Mouse (Mus musculus): Measurements from ENCODE around the gene Trim24.

Gene Trim24

DNA sequence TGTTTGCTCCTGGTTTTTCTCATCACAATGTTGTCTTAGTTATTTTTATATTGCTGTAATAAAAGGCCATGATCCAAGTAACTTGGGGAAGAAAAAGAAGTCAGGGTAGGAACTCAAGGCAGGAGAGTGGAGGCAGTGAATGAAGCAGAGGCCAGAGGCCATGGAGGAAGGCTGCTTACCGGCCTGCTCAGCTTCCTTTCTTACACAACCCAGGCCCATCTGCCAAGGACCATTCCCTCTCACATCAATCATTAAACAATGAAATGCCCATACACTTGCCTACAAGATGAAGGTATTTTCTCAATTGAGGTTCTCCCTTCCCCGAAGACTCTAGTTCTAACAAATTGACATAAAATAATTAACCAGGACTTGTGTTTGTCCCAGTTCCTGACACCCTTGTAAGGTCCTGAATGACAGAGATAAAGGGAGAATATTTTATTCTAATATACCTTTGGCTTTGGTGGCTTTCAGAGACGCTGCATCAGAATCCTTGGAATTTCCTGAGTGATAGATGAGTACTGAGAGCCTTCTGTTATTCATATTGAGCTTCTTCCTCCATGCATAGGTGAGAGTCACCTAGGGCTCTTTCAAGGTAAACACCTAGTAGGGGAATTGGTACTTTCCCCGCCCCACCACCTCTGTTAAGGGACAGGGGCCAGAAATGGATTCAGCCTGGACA lies 13.3 kb upstream of the Trim24 start:
- in situ Hi-C loops (cut with MboI; ENCODE audit: low pct_unique_long_range_greater_than_20kb in 1 of 2, low sequenced_read_pairs in 2 of 2, unreplicated experiment in 1 of 2) = no loop called here

DNA sequence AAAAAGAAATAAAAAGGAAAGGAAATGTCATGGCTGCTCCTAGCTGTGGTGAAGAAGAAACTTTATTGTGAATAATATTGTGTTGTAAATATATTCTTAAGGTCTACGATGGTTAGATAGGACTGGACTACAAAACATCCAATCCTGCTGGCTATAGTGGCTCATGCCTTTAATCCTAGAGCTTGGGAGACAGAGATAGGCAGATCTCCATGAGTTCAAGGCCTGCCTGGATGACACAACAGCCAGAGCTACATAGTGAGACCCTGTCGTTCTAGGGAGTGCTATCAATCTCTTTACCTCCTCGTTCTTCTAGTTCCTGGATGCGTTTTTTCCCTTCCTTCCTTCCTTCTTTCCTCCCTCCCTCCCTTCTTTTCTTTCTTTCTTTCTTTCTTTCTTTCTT lies 12.5 kb upstream of the Trim24 start:
- in situ Hi-C loops (cut with MboI; ENCODE audit: low pct_unique_long_range_greater_than_20kb in 1 of 2, low sequenced_read_pairs in 2 of 2, unreplicated experiment in 1 of 2) = no loop called here

DNA sequence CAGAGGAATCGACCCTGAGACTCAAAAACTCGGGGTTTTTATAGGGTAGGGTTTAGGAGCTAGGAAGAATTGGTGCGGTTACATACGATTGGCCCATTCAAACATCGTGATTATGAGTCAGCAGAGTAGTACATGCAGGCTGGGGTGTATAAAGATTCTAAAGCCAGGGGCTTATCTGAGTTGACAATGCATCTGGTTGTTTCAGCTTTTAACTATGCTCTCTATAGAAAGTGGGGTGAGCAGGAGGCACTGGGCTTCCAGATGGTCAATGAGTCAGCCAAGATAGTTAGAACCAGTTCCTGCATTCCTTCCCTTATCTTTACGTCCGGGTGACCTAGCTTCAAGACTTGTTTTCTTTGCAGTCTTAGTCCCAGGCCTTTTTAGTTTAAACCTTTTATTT lies 7.7 kb upstream of the Trim24 start:
- in situ Hi-C loops (cut with MboI; ENCODE audit: low pct_unique_long_range_greater_than_20kb in 1 of 2, low sequenced_read_pairs in 2 of 2, unreplicated experiment in 1 of 2) = no loop called here

DNA sequence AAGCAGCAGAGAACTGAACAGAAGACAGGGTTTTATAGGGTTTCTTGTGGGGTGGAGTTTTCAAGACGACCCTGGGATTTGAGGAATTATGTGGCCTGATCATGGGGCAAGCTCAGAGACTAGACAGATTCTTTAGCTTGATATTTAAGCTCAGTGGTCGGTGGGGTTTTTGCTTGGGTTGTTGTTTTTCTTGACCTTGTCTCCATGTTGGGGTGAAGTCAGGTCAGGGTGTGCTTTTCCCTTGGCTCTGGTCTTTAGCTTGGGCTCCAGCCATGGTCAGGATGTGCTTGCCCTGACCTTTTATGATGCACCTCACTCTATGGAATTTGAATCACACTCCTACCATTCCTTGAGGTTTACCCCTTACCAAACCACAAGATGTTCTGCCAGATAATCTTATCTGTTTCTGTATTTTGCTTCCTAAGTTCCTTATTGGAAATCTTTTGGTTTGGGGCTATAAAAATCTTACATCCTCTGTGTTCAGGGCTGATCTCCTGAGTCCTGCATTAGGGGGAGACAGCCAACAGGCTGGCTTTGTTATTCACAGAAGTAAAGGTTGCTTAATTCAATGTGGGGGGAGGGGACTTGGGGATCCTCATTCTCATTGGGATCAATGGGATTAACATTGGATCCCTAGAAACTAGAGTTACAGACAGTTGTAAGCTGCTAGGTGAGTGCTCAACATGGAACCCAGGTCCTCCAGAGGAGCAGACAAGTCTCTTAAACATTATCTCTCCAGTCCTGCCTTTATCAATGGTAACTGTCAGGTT lies 6.5 kb upstream of the Trim24 start:
- in situ Hi-C loops (cut with MboI; ENCODE audit: low pct_unique_long_range_greater_than_20kb in 1 of 2, low sequenced_read_pairs in 2 of 2, unreplicated experiment in 1 of 2) = no loop called here

DNA sequence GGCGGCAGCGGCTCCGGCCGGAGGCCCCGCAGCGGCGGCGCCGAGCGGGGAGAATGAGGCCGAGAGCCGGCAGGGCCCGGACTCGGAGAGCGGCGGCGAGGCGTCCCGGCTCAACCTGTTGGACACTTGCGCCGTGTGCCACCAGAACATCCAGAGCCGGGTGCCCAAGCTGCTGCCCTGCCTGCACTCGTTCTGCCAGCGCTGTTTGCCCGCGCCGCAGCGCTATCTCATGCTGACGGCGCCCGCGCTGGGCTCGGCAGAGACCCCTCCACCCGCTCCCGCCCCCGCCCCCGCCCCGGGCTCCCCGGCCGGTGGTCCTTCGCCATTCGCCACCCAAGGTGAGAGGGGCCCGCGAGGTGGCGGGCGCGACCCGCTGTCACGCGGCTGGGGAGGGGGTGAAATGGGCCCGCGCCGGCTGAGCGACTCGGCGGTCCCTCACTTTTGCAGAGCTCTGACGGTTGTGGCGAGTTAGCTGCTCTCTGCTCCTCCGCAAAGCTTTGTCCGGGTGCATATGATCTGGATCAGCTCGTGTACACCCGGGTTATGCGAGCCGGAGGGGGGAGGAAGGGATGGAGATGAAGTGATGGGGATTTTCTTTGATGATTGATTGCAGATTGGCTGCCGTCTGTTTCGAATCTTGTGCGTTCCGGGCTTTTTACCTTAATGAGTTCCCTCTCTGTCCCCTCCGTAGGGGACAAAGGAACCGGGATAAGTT lies 683 bp downstream of the Trim24 start:
- in situ Hi-C loops (cut with MboI; ENCODE audit: low pct_unique_long_range_greater_than_20kb in 1 of 2, low sequenced_read_pairs in 2 of 2, unreplicated experiment in 1 of 2) = no loop called here

DNA sequence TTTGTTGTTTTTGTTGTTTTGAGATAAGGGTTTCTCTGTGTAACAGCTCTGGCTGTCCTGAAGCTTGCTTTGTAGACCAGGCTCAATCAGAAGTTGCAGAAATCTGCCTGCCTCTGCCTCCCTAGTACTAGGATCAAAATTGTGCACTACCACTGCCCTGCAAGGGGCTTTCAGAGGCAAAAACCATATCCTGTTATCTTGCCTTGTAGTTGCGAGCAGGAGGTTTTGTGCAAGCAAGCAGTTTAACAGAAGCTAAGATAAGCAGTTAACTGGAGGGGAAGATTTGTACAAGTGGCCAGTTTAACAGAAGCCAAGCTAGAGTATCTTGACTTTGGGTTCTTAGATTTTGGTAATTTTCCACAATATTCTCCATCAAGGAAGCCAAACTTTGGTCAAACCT lies 2.2 kb downstream of the Trim24 start:
- in situ Hi-C loops (cut with MboI; ENCODE audit: low pct_unique_long_range_greater_than_20kb in 1 of 2, low sequenced_read_pairs in 2 of 2, unreplicated experiment in 1 of 2) = no loop called here

DNA sequence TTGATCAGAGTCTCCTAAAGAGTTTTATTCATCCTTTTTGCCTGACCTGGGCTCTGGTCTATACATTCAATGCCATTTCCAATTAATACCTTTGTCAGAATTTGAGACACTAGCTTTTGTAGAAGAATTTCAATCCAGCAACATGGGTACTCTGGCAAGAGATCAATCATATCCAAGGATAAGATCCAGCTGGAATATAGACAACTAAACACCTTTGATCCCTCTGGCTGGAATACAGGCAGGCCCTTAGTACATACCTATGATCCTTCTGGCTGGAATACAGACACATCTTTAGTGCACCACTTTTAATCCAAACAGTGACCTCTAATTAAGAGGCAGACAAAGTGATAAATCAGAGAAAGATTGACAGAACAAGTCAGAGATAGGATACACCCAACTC lies 3.1 kb downstream of the Trim24 start:
- in situ Hi-C loops (cut with MboI; ENCODE audit: low pct_unique_long_range_greater_than_20kb in 1 of 2, low sequenced_read_pairs in 2 of 2, unreplicated experiment in 1 of 2) = no loop called here

DNA sequence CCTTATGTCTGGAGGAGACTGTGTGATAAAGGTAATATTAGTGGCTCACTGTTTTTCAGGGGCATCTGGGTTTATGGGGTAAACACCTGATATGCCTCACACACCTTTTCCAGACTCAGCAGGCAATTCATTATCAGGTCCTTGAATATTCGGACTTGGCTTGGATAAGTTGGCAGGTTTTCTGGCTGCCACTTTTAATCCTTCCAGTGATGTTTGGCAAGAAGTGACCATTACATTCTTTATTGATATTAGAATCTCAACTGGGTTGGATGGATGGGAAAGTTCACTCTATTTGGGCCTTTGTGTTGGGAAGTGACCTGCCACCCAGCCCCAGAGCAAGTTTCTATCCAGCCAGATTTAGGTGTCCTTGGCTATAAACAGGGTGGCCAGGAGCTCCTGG lies 7.6 kb downstream of the Trim24 start:
- in situ Hi-C loops (cut with MboI; ENCODE audit: low pct_unique_long_range_greater_than_20kb in 1 of 2, low sequenced_read_pairs in 2 of 2, unreplicated experiment in 1 of 2) = loop anchor here in 1 of 2 experiments (25.0 kb wide), 1 partner anchor 409 kb away; the partner anchor contains the start of gene Zc3hav1l

DNA sequence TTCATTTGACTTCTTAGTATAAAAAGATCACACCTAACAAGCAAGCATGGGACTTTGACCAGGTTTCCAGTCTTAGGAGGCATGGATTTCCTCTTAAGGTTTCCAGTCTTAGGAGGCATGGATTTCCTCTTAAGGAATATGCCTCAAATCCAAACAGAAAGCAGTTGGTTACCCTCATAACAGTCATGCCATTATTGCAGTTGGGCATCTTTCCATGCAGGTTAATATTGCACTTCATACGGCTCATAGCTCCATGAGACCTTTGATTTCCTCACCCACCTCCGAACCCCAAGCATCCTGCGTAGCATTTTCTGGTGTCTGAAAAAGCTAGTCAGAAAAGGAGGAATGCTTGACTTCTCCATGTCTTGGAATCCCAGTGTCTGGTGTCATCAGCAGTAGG lies 10.0 kb downstream of the Trim24 start:
- in situ Hi-C loops (cut with MboI; ENCODE audit: low pct_unique_long_range_greater_than_20kb in 1 of 2, low sequenced_read_pairs in 2 of 2, unreplicated experiment in 1 of 2) = loop anchor here in 1 of 2 experiments (25.0 kb wide), 1 partner anchor 407 kb away; the partner anchor contains the start of gene Zc3hav1l

DNA sequence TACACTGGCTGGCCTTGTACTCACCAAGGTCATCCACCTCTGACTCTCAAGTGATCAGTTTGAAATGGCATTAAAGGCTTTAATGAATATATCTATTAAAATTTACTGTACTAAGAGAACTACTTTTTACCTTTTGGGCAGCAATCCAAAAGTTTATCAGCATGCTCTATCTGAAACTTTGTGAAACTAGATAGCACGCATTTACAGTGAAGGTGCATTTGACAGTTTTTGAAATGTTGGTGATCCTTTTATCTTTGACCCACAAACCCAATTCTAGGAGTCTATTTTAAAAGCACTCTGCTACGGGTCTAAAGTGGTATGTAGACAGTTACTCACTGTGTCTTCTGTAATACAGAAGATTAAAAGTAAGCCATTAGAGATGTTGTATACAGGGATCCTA lies 23.0 kb downstream of the Trim24 start:
- in situ Hi-C loops (cut with MboI; ENCODE audit: low pct_unique_long_range_greater_than_20kb in 1 of 2, low sequenced_read_pairs in 2 of 2, unreplicated experiment in 1 of 2) = loop anchor here in 1 of 2 experiments (25.0 kb wide), 1 partner anchor 394 kb away; the partner anchor contains the start of gene Zc3hav1l

DNA sequence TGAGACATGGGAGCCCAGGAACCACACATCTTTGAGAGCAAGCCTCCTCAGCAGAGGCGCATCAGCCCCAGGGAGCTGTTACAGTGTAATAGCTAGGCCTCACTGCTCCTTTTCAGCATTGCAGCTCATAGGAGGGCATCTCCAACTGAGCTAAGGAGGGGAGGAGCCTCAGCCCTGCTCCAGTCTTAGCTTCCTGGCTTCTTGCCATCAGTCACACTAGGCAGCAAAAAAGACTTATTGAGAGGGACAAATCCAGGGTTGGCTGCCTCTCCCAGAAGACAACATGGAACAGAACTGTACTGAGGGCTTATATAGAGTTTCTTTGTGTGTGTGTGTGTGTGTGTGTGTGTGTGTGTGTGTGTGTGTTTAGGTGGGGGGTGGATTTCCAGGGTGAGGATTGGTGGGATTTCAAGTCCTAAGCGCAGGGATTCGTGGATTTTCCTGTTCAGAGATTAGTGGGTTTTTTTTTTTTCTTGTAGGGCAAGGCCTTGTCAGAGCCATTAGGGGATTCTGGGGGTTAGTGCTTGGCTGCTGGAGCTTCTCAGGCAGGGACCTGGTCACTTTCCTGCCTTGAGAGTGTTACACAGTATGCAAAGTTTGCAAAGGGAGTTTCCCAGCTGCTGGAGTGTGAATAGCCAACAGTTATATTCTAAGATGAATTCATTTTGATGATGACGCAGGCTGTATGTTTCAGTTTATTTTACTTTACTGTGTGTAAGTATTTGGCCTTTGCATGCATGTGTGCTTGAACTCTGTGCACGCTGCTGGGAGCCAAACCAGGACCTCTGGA lies 25.2 kb downstream of the Trim24 start:
- in situ Hi-C loops (cut with MboI; ENCODE audit: low pct_unique_long_range_greater_than_20kb in 1 of 2, low sequenced_read_pairs in 2 of 2, unreplicated experiment in 1 of 2) = loop anchor here in 1 of 2 experiments (25.0 kb wide), 1 partner anchor 391 kb away; the partner anchor contains the start of gene Zc3hav1l

DNA sequence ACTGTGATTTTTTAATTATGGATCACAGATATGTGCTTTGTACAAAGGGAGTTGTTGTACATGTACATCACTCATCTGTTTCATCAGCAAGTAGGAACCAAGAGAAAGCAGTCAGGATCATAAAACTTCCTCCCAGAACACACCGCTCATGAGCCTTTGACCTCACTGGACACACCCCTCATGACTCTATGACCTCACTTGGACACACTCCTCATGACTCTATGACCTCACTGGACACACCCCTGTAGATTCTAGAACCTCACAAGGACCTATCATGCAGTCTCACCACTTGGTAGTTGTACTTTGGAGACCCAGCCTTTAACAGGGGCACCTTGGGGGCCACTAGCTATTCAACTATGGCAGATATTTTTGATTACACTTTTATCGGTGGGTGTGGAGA lies 29.6 kb downstream of the Trim24 start:
- in situ Hi-C loops (cut with MboI; ENCODE audit: low pct_unique_long_range_greater_than_20kb in 1 of 2, low sequenced_read_pairs in 2 of 2, unreplicated experiment in 1 of 2) = no loop called here

DNA sequence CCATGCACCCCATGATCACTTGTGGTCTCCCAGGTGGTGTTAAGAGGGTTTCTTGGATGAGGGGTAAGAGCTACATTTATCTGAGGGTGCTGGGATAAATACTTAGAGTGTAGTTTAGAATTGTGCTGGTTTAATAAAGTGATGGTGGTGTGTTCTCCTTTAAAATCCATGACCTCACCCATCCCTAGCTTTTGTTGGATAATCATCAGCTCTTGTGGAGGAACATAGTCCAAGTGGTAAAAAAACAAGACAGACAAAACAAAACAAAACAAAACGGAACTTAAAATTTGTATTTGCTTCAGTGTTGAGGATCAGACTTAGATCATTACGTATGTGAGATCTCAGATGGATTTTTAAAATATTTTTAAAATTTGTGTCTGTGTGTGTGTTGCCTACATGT lies 31.2 kb downstream of the Trim24 start:
- in situ Hi-C loops (cut with MboI; ENCODE audit: low pct_unique_long_range_greater_than_20kb in 1 of 2, low sequenced_read_pairs in 2 of 2, unreplicated experiment in 1 of 2) = no loop called here

DNA sequence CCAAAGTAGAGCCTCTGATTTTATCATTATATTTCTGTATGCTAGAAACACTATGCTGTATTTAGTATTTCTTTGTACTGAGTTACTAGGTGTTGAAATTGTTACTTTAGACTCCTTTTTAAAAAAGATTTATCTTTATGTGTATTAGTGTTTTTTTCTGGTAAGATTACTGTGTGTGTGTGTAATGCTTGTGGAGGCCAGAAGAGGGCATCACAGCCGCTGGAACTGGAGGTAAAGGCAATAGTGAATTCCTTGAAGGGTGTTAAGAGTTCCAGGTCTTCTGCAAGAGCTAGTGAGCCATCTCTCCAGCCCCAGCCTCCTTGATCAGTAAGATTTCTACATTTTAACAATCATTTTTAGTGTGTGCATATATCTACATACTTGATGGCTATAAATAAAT lies 33.2 kb downstream of the Trim24 start:
- in situ Hi-C loops (cut with MboI; ENCODE audit: low pct_unique_long_range_greater_than_20kb in 1 of 2, low sequenced_read_pairs in 2 of 2, unreplicated experiment in 1 of 2) = no loop called here

DNA sequence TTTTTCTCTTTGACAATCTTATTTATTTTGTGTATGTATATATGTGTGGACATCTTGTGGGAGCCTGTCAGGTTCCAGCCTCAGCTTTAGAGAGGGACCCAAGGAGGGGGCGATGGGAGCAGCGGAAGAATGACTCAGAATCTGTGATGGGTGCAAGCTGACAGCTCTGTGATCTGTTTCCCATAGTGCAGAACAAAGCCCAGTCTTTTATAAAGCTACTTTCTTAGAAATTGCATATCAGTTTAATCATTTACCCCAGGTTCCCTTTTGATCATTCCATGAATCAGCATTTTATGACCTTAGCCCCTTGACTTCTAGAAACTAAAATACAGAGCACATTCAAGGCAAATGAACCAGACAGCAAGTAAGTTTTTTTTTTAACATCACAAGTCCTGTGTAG lies 42.9 kb downstream of the Trim24 start:
- in situ Hi-C loops (cut with MboI; ENCODE audit: low pct_unique_long_range_greater_than_20kb in 1 of 2, low sequenced_read_pairs in 2 of 2, unreplicated experiment in 1 of 2) = no loop called here

DNA sequence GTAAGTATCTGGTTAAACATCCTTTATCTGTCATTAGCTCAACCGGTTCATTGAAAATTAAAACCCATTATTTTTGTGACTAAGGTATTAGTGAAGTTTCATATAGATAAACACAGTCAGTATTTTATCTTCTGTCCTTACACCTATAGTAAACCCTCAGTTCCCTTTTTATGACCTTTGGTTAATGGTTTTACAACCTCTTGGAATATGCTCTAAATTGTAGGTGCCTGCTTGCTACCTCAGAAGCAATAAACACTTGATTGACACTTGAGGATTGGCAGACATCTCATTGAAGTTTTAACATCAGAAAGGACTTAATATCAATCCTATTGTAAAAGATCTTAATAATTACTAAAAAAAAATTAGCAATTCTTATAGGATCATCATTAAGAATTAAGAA lies 54.5 kb downstream of the Trim24 start:
- in situ Hi-C loops (cut with MboI; ENCODE audit: low pct_unique_long_range_greater_than_20kb in 1 of 2, low sequenced_read_pairs in 2 of 2, unreplicated experiment in 1 of 2) = no loop called here

DNA sequence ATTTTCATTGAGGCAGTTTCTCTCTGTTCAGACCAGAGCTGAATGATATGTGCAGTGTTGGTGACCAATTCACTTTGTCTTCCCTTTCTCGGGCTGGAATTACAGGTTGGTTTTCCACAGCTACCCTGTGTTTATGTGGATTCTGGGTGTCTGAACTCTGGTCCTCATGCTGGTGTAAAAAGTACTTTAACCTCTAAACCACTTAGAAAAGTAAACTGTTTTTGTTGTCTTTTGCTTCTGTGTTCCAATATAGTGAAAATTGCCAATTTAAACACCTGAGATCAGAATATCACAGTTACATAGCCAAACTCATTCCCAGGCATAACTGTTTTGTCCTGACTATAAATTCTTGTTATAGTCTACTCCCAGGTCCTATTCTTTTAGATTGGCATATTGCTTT lies 56.1 kb downstream of the Trim24 start:
- in situ Hi-C loops (cut with MboI; ENCODE audit: low pct_unique_long_range_greater_than_20kb in 1 of 2, low sequenced_read_pairs in 2 of 2, unreplicated experiment in 1 of 2) = no loop called here

DNA sequence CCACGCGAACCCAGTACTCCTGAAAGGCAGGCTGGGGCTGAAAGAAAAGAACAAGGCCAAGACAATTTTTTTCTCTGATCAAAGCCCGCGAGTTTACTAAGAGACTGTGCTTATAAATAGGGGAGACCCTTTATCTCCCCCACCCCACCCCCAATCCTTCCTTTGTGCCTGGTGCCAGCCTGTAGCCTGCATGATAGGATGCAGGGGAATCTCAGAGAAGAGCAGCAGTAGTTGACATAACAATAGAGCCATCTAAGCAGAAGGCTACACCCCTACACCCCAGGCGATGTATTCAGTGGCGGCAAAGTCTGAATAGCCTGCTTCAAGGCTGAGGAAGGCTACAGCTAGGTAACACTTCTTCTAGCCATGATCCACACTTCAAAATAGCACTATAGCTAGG lies 65.9 kb downstream of the Trim24 start:
- in situ Hi-C loops (cut with MboI; ENCODE audit: low pct_unique_long_range_greater_than_20kb in 1 of 2, low sequenced_read_pairs in 2 of 2, unreplicated experiment in 1 of 2) = no loop called here

DNA sequence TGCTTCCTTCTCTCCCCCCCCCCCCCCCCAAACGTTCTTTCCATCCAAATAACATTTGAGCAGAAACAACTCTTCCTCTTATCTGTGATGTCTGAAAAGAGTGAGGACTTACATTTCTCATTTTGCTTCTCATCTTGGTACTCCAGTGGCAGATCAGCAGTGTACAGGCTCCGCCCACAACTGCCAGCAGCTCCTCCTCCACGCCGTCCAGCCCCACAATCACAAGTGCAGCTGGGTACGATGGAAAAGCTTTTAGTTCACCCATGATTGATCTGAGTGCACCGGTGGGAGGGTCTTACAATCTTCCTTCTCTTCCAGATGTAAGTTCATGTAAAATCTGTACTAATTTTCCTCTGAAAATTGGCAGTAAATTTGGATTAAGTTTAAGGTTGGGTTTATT lies 80.7 kb downstream of the Trim24 start:
- in situ Hi-C loops (cut with MboI; ENCODE audit: low pct_unique_long_range_greater_than_20kb in 1 of 2, low sequenced_read_pairs in 2 of 2, unreplicated experiment in 1 of 2) = no loop called here
